Mouse (Mus musculus) 3T3-L1 (cell line): ENCODE measurements at regions not wholly inside any gene's neighbourhood (a gene's known extent, or its start where the extent isn't known, plus 50 kb on each side); places are given as distances from the start of the nearest gene placed in this dataset.
A peak's percentile ranks its signal among the peaks of the same experiment; 100 is the strongest.

Experiments
- DNase-seq: peaks from one replicate; pipeline ENCODE4 v3.0.0-alpha.2; 2015; ENCODE audit warnings: low read depth, low spot score

DNA sequence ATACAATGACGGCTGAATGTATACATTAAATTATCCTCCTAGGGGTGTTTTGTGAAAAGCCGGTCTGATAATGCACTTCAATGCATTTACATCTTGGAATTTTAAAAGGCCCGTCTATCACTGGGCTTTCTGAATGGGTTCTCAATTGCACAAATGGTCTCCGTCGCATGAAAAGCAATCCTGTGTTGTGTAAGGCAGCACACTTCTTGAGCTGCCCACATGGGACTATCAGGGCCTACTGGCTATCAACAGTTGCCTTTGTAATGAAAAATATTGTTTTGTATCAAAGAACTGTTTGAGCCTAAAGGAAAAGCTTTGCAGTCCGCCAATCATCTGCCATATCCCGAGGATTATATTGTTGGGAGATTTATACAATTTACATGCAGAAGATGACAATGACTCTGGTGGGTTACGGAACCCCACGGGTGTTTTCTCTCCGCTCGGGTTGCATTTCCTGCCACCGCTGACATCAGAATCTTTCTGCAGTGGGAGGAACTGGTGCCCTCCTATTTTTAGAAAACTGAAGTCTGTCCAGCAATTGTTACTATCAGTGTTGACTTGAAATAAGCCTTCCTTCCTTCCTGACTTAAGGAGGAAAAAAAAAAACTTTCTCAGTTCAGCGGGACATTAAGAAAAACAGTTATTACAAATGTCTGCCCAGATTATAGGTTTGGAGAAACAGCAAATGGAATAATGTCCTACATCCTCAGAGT, 118.7 kb downstream of the Tmem26 start:
- no peak for DNase-seq

DNA sequence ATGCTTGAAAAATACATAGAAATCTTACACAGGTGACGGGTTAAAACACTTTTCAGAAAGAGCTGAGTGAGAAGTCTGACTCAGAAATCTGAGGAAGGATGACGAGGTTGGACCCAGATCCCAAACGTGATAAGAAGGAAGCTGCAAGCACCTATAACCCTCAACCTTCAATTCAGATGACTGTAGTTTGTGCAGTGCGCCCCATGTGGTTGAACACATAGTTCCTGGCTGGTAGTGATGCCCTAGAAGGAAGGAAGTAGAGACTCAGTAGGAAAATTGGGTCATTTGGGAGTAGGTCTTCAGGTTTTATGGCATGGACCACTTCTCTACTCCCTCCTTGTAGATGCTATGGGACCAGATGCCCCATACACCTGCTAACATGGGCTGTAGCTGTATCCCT, 120.6 kb downstream of the Tmem26 start:
- DNase-seq = no peak

DNA sequence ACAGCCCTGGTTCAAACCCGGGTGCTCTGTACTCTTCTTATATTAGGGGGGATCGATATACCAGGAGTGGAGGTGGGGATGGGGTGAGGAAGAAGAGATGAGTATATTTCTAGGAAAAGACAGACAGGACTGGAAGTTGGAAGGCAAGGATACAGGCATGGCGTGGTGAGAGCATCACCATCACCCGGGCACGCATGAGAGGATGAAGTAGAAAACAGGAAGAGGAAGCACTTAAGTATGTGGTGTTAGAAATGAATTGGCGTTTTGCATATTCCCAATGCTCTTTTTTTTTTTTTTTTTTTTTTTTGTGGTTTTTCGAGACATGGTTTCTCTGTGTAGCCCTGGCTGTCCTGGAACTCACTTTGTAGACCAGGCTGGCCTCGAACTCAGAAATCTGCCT, 121.2 kb downstream of the Tmem26 start:
- no peak for DNase-seq

DNA sequence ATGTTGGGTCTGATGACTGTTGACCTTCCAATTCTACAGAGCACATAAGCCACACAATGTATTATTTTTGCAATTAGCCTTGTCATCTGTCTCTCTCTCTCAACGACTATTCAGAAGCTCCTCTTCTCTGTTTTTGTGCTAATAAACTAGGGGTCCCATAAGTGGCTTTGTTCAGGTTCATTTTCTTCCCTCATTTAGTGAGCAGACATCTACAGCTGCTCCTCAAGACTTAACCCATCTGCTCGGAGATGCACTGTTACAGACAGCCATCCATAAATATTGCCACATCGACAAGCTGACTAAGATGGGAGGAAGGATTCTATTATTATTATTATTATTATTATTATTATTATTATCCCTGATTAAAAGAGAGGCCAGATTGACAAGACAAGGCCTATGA, 127.7 kb downstream of the Tmem26 start:
- no peak for DNase-seq

DNA sequence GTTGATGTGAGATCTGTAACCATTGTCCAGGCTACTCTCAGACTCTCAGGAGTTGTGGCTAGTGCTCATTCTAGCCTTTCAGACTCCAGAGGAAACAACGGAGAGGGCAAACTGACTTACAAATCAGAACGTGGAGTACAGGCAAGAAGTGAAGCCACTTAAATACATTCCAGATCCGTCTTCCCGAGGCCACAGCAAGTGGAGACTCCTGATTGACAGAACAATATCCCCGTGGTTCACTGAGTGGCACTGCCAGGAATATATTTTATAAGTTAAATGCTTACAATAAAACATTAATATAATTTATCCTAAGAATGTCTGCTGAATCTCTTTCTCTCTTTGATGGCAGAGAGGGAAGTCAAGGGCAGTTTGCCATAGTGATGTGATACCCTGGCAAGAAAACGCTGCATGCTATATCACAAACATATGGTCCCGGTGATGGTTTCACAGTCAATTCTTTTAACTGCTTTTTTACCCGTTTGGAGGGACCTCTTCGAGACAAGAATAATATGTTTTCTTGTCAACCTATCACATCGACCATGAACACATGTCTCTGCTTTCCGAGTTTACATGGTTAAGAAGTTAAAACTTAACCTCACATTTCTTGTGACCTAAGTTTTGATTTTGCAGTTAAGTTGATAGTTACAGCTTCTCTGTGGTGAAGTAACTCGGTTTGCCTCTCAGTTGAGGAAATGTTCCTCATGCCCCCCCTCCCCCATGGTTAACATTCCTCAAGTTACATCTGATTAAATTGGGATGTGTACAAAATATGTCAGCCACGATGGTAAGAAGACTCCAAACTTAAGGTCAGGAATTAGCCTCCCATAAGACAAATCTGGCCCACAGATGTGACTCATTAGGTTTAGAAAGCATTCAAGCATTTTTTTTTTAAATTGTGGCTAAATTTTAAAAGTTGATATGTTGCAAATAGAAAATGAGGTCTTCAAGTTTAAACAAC, 132.8 kb downstream of the Tmem26 start:
- DNase-seq = peak; percentile 73

DNA sequence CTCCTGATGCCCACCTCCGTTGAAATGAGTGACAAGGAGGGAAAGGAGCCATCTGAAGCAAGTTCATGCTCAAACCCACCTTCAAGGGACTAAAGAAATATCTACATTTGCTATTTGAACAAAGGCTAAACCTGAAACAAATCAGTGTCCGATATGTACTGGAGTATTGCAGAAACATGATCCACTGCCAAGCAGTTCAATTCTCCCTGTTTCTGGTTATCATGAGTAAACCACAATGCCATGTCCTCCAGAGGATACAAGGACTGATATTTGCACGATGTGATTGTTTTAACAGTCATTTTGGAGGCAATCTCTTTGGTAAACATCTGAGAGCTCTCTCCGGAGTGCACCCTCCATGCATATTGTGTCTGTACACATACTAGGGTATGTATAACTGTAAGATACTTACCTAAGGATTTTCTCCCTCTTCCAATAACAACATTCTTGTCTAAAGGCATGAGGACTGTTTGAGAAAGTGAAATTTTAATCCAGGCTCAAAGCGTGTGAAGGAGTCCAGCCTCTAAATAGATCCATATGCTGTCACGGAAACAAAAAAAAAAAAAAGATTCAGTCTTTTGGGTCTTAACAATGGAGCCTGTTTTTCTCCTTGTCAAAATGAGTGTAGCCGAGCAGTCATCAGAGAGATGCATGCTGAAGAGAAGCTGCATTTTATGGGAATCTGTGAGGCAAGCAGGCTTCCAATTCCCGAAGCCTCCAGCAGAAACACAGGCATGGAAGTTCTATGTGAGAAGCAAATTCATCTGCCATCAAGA, 141.3 kb downstream of the Tmem26 start:
- DNase-seq = peak; percentile 7

DNA sequence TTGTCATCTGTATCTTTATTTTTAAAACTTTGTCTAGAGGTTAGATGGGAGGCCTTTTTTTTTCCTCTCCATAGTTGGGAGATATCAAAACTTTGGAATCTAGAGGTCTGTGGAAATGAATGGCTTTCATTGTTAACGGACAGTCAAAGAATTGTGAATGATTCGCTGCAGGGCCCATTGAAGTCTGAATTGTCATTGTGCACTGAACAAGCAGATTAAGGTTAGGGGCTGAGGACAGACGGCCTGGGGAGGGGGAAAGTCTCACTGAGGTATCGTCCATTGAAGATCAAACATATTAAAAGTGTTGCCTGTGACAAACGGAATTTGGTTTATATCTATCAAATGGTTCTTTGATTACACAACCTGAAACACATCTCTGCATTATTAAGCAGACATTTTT, 142.3 kb downstream of the Tmem26 start:
- DNase-seq = no peak

DNA sequence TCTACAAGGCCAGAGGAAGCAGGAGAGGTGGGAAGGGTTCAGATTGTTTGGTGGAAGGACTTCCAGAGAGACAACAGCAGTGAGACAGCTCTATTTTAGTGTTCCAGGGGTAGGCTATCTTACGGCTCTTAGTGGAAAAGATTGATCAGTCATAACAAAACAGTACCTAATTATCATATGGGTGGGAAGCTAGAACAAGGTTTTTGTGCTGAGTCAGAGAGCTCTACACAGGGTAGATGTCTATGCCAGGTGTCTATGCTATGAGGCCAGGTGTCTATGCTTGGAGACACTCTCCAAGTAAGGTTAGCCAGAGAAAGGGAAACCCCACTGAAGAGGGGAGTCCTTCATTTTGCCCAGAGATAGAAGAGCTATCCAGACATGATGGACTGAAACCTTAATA, 143.9 kb downstream of the Tmem26 start:
- no peak for DNase-seq

DNA sequence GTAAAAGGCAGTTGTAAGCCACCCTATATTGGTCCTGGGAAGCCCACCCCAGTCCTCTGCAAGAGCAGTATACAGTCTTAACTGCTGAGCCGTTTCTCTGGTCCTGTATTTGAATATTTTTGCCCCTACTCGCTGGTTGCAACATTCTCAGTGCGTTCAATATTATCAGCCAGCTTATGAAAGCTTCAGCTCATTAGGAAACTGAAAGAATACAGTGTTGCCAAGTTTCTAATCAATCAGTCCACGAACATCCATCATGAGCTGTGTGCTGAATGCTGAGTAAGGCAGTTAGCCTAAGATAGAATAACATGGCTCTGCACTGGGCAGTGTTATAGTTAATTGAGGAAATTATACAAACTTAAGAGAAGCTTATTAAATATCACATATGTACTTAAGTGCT, 148.7 kb downstream of the Tmem26 start:
- DNase-seq = no peak

DNA sequence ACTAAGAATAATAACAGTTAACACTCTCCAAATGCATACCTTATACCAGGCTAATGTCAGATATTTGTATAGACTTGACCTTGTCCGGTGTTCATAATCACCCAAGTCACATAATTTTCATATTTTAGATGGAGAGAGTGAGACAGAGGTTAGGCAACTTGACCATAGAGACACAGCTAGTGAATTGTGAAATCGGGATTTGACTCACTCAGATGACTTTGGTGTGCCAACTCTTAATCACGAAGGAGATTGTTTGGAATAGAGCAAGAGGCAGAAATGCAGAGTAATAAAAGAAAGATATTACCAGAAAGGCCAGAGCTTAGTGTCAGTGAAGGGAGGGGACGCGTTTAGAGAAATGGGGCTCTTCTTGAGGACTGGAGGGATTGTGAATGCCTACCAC, 152.2 kb downstream of the Tmem26 start:
- peak; percentile 65 for DNase-seq

DNA sequence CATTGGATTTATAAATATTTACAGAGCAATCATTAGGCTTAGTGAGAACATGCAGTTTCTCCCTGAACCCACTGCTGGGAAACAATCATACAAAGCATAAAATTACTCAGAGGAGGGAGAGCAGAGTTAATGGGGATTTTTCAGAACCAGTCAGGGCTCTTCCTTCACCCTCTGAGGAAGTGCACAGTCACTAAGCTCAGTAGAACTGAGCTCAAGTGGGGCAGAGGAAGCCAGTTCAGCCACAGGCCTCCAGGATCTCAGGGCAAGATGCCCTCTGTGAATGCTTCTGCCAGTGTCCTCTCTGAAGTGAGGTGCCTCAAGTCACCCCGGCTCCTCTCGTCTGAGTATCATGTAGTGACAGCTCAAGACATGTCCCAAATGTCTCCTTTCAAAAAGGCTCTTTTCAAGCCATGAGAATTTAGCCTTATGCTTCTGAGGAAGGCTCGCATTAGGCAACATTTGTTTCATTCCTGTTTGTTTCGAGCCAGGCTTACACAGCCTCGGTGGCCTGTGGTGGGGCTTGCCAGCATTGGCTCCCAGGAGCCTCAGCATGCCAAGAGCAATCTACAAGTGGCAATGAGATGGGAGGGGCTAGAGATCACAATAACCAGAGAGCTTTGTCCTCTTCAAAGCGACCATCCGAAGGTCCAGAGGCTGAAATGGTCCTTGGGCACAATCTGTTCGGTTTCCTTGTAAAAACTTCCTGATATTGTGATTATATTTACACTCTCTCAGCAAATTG, 169.8 kb downstream of the Tmem26 start:
- no peak for DNase-seq

DNA sequence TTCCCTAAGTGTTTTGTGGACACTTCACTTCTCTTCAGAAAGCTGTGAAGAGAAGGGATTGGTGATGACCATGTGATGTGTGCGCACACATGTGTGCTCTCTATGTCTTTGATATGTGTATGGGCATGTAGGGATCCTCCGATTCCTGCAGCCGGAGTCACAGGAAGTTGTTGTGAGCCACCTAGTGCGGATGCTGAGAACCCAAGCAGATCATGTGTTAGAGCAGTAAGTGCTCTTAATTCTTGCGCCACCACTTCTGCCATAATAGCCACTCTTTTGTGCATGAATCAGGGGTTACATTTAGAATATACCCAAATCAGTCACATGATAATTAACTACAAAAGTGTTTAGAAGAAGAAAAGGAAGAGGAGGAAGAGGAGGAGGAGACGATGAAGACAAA, 170.7 kb downstream of the Tmem26 start:
- no peak for DNase-seq

DNA sequence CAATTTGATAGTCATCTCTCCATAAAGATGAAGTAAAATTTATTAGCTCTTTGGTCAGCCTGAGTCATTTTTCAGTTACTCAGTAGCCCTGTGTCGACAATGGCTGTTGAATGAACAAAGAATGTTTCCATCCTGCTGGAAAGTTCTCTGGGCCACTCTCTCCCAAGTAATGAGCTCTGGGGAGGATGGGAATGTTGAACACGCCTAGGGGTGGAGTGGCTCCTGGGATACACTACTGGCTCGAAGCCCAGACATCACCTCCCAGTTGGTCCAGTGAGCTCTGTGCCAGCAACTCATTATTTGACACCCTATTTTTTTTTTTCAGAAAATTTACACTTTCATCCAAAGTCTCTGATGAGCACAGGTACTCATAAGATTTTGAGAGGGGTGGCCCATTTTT, 174.1 kb downstream of the Tmem26 start:
- DNase-seq = peak; percentile 79

DNA sequence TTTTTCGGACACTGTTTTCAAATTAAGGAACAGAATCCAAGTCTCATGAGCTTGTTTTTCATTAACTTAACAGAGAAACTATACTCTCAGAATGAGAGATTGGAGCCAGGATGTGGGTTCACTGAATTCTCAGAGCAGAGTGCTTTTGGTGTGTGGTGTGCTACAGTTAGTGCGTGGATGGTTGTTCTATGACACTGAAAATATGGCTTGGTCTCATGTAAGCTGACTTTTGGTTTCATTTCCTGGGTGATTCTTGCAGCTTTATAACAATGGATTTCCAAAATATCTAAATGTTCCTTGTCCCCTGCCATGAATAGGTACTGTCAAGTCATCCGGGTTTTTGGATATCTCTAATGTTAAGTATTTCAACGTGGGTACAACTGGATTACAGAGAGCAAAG, 177.7 kb downstream of the Tmem26 start:
- DNase-seq = no peak

DNA sequence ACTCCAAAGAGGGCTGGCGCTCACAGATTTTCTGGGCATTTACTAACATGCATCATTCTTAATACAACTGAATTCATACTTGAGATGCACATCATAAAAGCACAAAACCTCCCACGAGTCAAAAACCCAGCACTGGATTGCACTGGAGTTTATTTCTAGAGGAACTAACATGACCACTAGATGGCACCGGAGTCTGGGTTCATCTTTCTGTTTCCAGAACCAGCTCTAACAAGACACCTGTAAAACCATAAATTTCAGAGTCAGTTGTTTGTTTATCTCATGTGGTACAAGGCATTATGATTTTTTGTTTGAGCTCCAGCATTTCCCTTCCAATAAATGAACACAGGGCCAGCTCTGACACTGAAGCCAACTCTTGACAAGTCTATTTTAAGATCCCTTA, 179.2 kb downstream of the Tmem26 start:
- peak; percentile 74 for DNase-seq

DNA sequence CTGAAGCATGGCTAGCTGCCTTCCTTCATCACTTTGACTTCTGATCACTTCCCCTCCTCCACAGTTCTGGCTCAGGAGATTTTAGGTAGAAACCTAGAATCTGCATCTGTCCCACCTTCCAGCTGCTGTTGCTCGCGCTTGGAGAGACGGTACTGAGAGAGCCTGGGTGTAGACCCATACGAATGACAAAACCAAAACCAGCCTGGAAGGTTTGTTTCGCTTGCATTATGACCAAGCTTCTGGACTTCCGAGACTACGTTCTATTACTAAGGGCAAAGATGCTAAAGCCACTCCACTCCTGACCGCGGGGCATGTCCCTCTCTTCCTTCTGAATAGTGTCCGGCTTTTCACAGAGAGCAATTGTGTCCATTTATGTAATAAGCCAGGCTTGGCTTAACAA, 180.9 kb downstream of the Tmem26 start:
- no peak for DNase-seq

DNA sequence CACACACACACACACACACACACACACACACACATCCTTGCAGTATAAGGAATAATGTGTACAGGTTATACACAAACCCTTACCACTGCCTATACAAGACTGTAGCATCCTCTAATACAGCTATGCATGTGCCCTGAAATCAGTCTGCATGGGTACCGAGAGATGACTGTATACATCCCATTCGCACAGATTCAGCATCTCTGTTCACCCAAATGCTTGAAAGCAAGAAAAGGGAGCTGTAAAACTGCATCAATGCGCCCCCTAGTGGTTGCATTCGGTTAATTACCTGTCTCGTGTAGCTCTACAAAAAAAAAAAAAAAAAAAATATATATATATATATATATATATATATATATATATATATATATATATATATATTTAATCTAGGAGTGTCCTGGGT, 184.8 kb downstream of the Tmem26 start:
- DNase-seq = peak; percentile 83

DNA sequence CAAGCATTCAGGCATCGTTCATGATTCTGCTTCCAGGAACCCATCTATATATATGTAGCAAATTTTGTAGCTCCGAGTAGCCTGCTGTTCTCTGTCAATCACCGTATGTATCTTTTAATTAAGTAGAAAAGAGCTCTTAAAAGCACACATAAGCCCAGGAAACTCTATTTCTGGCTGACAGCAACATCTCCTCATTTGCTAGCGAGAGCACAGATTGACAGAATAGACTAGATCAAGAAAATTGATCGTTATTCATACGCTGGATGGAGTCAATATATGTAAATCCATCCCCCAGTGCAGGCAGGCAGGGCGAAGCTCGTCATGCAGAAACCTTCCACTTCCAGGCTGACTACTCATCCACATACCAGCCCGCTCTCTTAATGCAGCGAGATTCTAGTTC, 185.6 kb downstream of the Tmem26 start:
- no peak for DNase-seq

DNA sequence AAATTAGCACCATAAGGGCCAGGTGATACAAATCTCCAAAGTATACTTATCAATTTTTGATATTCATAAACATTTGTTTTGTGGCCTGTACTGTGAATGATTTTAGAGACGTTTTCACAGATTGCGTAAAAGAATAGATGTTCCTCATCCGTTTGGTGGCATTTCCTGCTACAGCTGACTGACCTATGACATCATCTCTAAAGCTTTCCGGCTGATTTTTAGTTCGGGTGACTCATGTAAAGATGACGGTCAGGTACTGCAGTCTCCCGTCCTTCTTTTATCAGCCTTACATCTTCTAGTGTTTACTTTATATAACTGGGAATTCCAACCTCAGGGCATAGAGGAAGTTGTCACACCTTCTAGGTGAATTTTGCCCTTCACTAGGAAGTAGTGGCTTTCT, 192.7 kb downstream of the Tmem26 start:
- DNase-seq = peak; percentile 18

DNA sequence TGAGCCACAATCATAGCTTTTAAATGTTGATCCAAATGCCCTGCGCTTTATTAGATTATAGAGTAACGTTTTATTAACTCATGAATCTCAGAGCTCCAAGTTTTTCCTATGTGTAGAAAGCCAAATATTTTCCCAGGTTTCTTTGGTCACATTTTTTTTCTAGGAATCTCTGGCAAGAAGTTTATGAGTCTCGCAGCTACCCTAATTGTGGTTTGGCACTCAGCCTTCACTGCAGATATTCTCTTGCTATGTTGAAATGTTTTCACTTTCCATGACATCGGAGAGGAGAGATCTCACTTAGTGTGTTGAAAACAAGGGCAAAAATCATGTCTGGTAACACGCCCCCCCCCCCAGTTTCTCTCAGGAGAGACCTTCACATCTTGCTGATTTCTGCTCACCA, 212.4 kb downstream of the Tmem26 start:
- peak; percentile 84 for DNase-seq

DNA sequence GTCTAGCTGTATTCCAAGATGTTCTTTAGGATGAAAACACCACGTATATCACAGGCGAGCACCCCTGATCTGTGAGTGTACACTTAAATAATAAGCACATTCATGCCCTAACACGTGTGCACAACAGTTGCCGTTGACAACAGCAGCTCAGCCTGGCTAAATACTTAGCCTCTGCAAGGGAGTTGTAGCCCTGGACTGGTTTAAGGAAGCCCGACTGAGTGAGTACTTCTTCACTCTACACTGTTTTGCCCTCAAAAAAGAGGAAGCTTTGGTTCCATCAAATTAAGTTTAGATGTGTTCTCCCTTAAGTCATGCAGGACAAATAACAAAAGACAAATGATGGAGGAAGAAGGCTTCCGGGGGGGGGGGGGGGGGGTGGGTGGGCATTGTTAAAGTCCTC, 208.0 kb upstream of the Rhobtb1 start:
- no peak for DNase-seq

DNA sequence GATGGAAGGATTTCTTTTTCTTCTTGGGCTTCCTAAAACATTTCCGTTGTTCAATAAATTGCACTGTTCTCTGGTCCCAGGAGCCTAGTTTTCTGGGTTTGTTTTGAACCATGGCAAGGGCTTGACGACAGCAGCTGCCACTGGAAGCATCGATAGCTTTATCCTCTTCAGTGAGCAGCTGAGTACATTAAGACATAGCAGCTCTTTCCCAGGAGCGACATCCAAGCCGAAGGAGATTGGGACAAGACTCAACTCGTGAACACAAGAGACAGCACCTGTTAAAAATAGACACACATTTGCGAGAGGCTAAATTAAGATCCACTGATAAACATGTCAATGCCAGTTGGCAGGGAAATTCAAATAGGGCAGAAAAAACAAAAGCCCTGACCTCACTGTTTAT, 194.7 kb upstream of the Rhobtb1 start:
- no peak for DNase-seq
